Mouse (Mus musculus) mature B cell (primary cell): ENCODE measurements around the gene Cmpk1.

ENCODE experiments used
- in situ Hi-C: fragments of 300-500 bp; cut with MboI; formaldehyde crosslinking; loops from 2 replicates; pipeline ENCODE4 v1.14.3; 2019

The Cmpk1 gene

DNA sequence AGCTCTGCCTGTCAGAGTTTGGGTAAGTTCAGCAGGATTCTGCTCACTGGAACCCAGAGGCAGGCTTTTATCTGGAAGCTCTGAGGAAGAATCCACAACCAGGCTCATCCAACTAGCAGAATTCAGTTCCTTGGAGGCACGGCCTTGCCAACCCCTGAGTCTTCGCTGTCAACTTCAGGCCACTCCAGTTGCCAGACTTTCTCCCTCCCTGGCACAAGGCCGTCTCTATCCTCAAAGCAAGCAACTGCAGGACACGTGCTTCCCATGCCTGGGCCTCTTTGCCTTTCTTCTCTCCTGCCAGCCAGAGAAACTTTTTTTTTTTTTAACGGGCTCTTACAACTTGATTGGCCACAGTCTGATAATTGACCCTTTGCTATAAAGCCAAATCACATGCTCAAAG is 42.0 kb downstream of the Cmpk1 start:
- in situ Hi-C loops: no loop called here

- in situ Hi-C loops: no loop called here
Observed at GRCm38 (mm10) chr4:114942583-114942982, 44.5 kb downstream of the Cmpk1 start.

GRCm38 (mm10) chr4:114942112-114942511 is 44.9 kb downstream of the Cmpk1 start:
- in situ Hi-C loops: no loop called here

- in situ Hi-C loops: no loop called here
Observed at GRCm38 (mm10) chr4:114941311-114941710, 45.7 kb downstream of the Cmpk1 start.

GRCm38 (mm10) chr4:114938248-114938647 is 48.8 kb downstream of the Cmpk1 start:
- in situ Hi-C loops: no loop called here

GRCm38 (mm10) chr4:114937459-114938047 is 49.5 kb downstream of the Cmpk1 start:
- in situ Hi-C loops: no loop called here

GRCm38 (mm10) chr4:114934188-114934587 is 52.9 kb downstream of the Cmpk1 start:
- in situ Hi-C loops: no loop called here

DNA sequence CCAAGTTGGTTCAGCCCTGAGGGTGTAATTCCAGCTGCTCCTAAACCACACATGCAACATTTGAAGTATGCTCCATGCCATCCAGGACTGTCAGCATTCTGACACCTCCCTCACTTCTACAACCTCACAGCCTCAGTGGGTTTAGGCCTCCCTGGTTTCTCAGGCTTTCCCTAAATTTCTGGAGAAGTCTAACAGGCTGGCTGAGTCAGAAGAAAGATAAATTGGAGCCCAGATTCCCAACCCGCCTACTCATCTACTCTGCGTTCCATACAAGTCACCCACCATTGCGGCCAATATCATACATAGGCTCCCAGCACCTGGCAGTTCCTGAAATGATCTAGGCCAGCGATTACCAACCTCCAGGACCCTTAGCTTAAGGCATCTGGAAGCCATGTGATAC is 54.3 kb downstream of the Cmpk1 start:
- in situ Hi-C loops: no loop called here

DNA sequence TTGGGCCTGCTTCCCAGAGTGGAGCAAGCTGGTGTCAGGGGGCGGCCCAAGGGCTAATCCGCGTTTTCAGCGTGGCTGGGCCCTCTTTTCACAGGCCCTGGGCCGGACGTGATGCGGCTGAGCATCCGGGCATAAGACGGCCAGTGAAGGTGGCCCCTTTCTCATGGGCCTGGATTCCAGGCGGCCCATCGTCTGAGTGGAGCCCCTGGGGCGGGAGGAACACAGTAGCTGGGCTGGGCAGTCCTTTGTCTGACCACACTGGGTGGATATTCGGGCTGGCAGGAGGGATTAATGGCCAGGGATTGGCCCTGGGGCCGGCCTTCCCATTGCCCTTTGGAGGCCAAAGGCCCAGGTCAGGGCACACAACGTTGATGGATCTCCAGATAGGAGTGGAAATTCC is 57.9 kb downstream of the Cmpk1 start:
- in situ Hi-C loops: no loop called here

DNA sequence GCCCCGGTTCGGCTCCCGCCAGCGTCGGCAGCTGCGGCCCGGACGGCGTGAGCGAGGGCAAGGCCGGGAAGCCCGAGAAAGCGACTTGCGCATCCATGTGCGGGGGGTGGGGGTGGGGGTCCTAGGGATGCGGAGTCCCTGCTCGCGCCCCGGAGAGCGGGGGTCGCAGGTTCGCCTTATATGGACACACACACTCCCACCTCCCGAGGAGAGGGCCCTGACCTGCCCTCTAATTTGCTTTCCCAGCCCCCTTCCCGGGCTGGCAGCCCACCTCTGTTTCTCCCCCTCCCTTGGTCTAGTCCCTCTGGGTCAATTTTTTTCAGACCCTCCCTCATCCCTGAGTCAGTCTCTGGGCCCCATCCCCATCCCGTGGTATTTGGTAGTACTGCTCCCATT is 61.1 kb downstream of the Cmpk1 start, which contains the start of gene Foxe3:
Foxe3 (minus strand) TSS at position 97 of the 396 bp plus-strand sequence.
- in situ Hi-C loops: no loop called here

- in situ Hi-C loops: loop anchor here (25.0 kb wide), 1 partner anchor 263 kb away; no protein-coding TSS in a partner anchor
Observed at GRCm38 (mm10) chr4:114924971-114925916, 61.8 kb downstream of the Cmpk1 start.

- in situ Hi-C loops: loop anchor here (25.0 kb wide), 1 partner anchor 255 kb away; no protein-coding TSS in a partner anchor
Observed at GRCm38 (mm10) chr4:114917091-114917490, 70.0 kb downstream of the Cmpk1 start.

- in situ Hi-C loops: loop anchor here (25.0 kb wide), 1 partner anchor 254 kb away; no protein-coding TSS in a partner anchor
Observed at GRCm38 (mm10) chr4:114916056-114916455, 71.0 kb downstream of the Cmpk1 start.

- in situ Hi-C loops: loop anchor here (25.0 kb wide), 1 partner anchor 251 kb away; no protein-coding TSS in a partner anchor
Observed at GRCm38 (mm10) chr4:114913594-114913962, 73.5 kb downstream of the Cmpk1 start.

- in situ Hi-C loops: loop anchor here (25.0 kb wide), 1 partner anchor 251 kb away; no protein-coding TSS in a partner anchor
Observed at GRCm38 (mm10) chr4:114912705-114913593, 74.1 kb downstream of the Cmpk1 start.

DNA sequence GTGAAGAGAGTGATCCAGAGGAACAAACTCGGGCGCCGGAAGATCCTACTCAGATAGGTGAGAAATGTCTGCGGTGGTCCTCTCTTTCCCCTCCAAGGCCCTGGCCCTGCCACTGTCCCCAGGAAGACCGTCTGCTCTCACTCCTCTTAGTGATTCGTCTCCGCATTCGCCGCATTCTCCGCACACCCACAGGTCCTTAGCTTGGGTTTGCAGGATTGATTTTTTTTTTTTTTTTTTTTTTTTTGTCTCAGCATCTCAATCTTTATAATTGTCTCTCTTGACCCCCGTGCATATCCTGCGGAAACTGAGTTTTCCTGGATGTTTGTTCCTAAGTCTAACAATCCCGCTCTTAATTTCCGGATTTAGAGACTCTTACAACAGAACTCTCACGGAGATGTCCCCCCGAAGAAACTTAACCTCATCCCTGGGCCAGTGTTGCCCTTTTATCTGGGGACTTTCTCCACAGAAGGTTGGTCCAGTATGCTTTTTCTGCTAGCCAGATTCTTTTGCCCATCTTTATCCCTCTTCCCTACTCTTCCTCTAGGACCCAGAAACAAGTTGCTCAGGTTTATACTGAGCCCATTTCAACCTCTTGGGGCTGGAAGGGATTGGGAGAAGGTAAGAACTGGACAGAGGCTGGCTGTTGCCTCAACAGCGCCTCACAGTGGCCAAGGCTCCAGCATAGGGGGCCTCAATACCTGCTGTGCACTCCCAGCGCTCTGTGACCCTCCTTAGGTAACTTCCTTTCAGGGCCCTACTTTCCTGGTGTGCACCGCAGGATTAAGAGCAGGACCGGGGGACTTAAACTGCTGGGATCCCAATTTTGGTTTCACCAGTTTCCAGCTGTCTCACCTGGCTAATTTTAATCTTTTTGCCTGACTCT is 77.2 kb downstream of the Cmpk1 start:
- in situ Hi-C loops: loop anchor here (25.0 kb wide), 1 partner anchor 248 kb away; no protein-coding TSS in a partner anchor
